Mouse (Mus musculus) forelimb bud, embryonic 11.5 days (tissue): ENCODE data around the gene 2510009E07Rik.
A peak's percentile ranks its signal among the peaks of the same experiment; 100 is the strongest.

Experiments
- DNase-seq: peaks from one replicate; pipeline ENCODE4 v3.0.0-alpha.2; 2012; ENCODE audit warnings: low read depth, low spot score

2510009E07Rik gene

GRCm38 (mm10) chr16:21694463-21695241 lies at the start of gene 2510009E07Rik:
Gene 2510009E07Rik, minus strand, starts transcription at chr16:21694665.
- DNase-seq: peak; percentile 76

- no peak for DNase-seq
Measured at GRCm38 (mm10) chr16:21743401-21743800, 48.9 kb upstream of the 2510009E07Rik start.

GRCm38 (mm10) chr16:21742898-21743297 lies 48.4 kb upstream of the 2510009E07Rik start:
- DNase-seq: no peak

- DNase-seq: no peak
Measured at GRCm38 (mm10) chr16:21742191-21742870, 47.9 kb upstream of the 2510009E07Rik start.

GRCm38 (mm10) chr16:21741542-21741941 lies 47.1 kb upstream of the 2510009E07Rik start:
- no peak for DNase-seq

- no peak for DNase-seq
Measured at GRCm38 (mm10) chr16:21735638-21736037, 41.2 kb upstream of the 2510009E07Rik start.

GRCm38 (mm10) chr16:21727897-21728364 lies 33.5 kb upstream of the 2510009E07Rik start:
- DNase-seq: peak; percentile 81

GRCm38 (mm10) chr16:21727421-21727820 lies 33.0 kb upstream of the 2510009E07Rik start:
- DNase-seq: no peak

GRCm38 (mm10) chr16:21724261-21724660 lies 29.8 kb upstream of the 2510009E07Rik start:
- no peak for DNase-seq

- DNase-seq: no peak
Measured at GRCm38 (mm10) chr16:21719770-21720169, 25.3 kb upstream of the 2510009E07Rik start.

- no peak for DNase-seq
Measured at GRCm38 (mm10) chr16:21714516-21714915, 20.1 kb upstream of the 2510009E07Rik start.

- no peak for DNase-seq
Measured at GRCm38 (mm10) chr16:21710321-21710720, 15.9 kb upstream of the 2510009E07Rik start.

GRCm38 (mm10) chr16:21704691-21705090 lies 10.2 kb upstream of the 2510009E07Rik start:
- DNase-seq: no peak

- peak; percentile 24 for DNase-seq
Measured at GRCm38 (mm10) chr16:21702314-21702690, 7.8 kb upstream of the 2510009E07Rik start.

- no peak for DNase-seq
Measured at GRCm38 (mm10) chr16:21701611-21702313, 7.3 kb upstream of the 2510009E07Rik start.

- no peak for DNase-seq
Measured at GRCm38 (mm10) chr16:21698136-21698535, 3.7 kb upstream of the 2510009E07Rik start.

GRCm38 (mm10) chr16:21696946-21697345 lies 2.5 kb upstream of the 2510009E07Rik start:
- no peak for DNase-seq

GRCm38 (mm10) chr16:21695242-21695578 lies 745 bp upstream of the 2510009E07Rik start:
- peak; percentile 46 for DNase-seq

GRCm38 (mm10) chr16:21693981-21694462 lies 443 bp downstream of the 2510009E07Rik start:
- DNase-seq: peak; percentile 48

GRCm38 (mm10) chr16:21690216-21690755 lies 4.2 kb downstream of the 2510009E07Rik start:
- no peak for DNase-seq

GRCm38 (mm10) chr16:21689141-21689540 lies 5.3 kb downstream of the 2510009E07Rik start:
- no peak for DNase-seq

- DNase-seq: no peak
Measured at GRCm38 (mm10) chr16:21687406-21687805, 7.1 kb downstream of the 2510009E07Rik start.
